Mouse (Mus musculus): ENCODE measurements around the gene Olfr1442. TPM values are rescaled to one million over a fixed set of nuclear protein-coding genes. Genes with fewer than 3 reads are reported as not detected.

Olfr1442 gene
- polyA plus RNA-seq, 1 experiment from 2014 or later: not detected

- ATAC-seq (no peak), DNase-seq (ENCODE audit: low read depth, low spot score) (no peak)
- in situ Hi-C loops (cut with MboI; ENCODE audit: low pct_unique_long_range_greater_than_20kb): no loop called here
- no peak for TF ChIP-seq CTCF (IDR thresholded peaks at IDR 0.05)
- POLR2A ChIA-PET: no interaction called here
- no peaks in the 10 kb centered on the region for H3K27me3 ChIP-seq
- CTCF ChIA-PET: interaction anchor here (1.1 to 1.4 kb wide), 2 partner anchors 10 to 23 kb away, joined by 3 to 4 read pairs; no protein-coding TSS in a partner anchor
Observed at GRCm38 (mm10) chr19:12725851-12726250, 55.6 kb downstream of the Olfr1442 start.

Other genes starting within 250 kb of the Olfr1442 start
- gene Pfpl, start 242.5 kb upstream of the Olfr1442 start, polyA plus RNA-seq (2021): not detected
- gene Mpeg1, start 209.7 kb upstream of the Olfr1442 start, polyA plus RNA-seq (2021): 0.19 TPM
- 36.4 TPM for gene Dtx4, start 169.0 kb upstream of the Olfr1442 start, polyA plus RNA-seq (2021)
- 0.01 TPM for gene Fam111a, start 124.7 kb upstream of the Olfr1442 start, polyA plus RNA-seq (2021)
- gene Gm4952, start 70.5 kb upstream of the Olfr1442 start, polyA plus RNA-seq (2021): 0.04 TPM
- 0.64 TPM for gene Glyat, start 37.1 kb upstream of the Olfr1442 start, polyA plus RNA-seq (2021)
- not detected for gene Olfr1443, start 7.7 kb downstream of the Olfr1442 start, polyA plus RNA-seq (2021)
- 0.81 TPM for gene Keg1, start 25.3 kb downstream of the Olfr1442 start, polyA plus RNA-seq (2021)
- gene Cntf, start 95.2 kb downstream of the Olfr1442 start, polyA plus RNA-seq (2021): 59.9 TPM
- gene Zfp91, start 125.7 kb downstream of the Olfr1442 start, polyA plus RNA-seq (2021): 94.3 TPM
- gene Lpxn, start 125.8 kb downstream of the Olfr1442 start, polyA plus RNA-seq (2021): 1.0 TPM
- not detected for gene Gm5244, start 176.2 kb downstream of the Olfr1442 start, polyA plus RNA-seq (2021)
- gene Olfr1444, start 186.8 kb downstream of the Olfr1442 start, polyA plus RNA-seq (2021): not detected
- gene Olfr1445, start 213.4 kb downstream of the Olfr1442 start, polyA plus RNA-seq (2021): not detected
- not detected for gene Olfr1446, start 223.1 kb downstream of the Olfr1442 start, polyA plus RNA-seq (2021)
- gene Olfr1447, start 233.3 kb downstream of the Olfr1442 start, polyA plus RNA-seq (2021): not detected